Mouse (Mus musculus): Measurements from ENCODE around the gene Alg12. TPM values are rescaled to one million over a fixed set of nuclear protein-coding genes. Genes with fewer than 3 reads are reported as not detected.

Alg12 gene
- polyA plus RNA-seq, 1 experiment, result 6.8 TPM

GRCm38 (mm10) chr15:88832536-88832935 lies 13.4 kb upstream of the Alg12 start:
- no peak overlapping the region for H3K4me3 ChIP-seq (replicated peaks)
- H3K27me3 ChIP-seq (replicated peaks), result peaks cover 69% of the 10 kb centered on the region
- H3K4me1 ChIP-seq, result peaks cover 22% of the 10 kb centered on the region
- TF ChIP-seq GATA1 (IDR thresholded peaks at IDR 0.05; ENCODE audit: borderline replicate concordance, low read length) (no peak), FLI1 (IDR thresholded peaks at IDR 0.05; ENCODE audit: low read length) (no peak)
- H3K9me3 ChIP-seq, result no peaks in the 10 kb centered on the region
- H3K36me3 ChIP-seq (replicated peaks; ENCODE audit: low read length), result peaks cover 6% of the 10 kb centered on the region

DNA sequence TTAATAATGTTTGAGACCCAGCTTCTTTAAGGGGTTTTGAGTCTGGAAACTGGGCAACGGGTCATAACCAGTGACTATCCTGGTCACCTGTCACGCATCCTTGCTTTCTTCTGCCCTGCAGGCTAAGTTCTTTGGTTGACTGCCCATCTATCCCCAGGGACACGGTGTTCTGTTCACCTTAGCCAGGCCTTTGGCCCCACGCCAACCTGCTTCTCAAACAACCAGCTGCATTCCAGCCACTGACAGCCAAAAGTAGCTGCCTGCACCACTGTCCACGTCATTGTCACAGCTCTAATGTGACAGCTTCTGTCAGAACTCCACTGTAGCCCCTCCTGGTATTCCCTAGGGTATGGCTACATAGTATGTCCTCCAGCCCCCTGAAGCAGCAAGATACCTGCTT lies 12.4 kb upstream of the Alg12 start:
- H3K4me3 ChIP-seq (replicated peaks), result no peak overlapping the region
- H3K36me3 ChIP-seq (replicated peaks; ENCODE audit: low read length), result peaks cover 16% of the 10 kb centered on the region
- H3K27me3 ChIP-seq (replicated peaks), result peaks cover 60% of the 10 kb centered on the region
- H3K9me3 ChIP-seq, result no peaks in the 10 kb centered on the region
- H3K4me1 ChIP-seq, result peaks cover 16% of the 10 kb centered on the region
- TF ChIP-seq GATA1 (IDR thresholded peaks at IDR 0.05; ENCODE audit: borderline replicate concordance, low read length), result no peak
- no peak for TF ChIP-seq FLI1 (IDR thresholded peaks at IDR 0.05; ENCODE audit: low read length)

- Histone ChIP-seq H3K4me3 (replicated peaks) (no peak overlapping the region), H3K27me3 (replicated peaks) (peaks cover 54% of the 10 kb centered on the region), H3K36me3 (replicated peaks; ENCODE audit: low read length) (peaks cover 24% of the 10 kb centered on the region), H3K4me1 (peaks cover 16% of the 10 kb centered on the region), H3K9me3 (no peaks in the 10 kb centered on the region)
- TF ChIP-seq FLI1 (IDR thresholded peaks at IDR 0.05; ENCODE audit: low read length) (no peak), GATA1 (IDR thresholded peaks at IDR 0.05; ENCODE audit: borderline replicate concordance, low read length) (no peak)
Observed at GRCm38 (mm10) chr15:88830696-88831095, 11.6 kb upstream of the Alg12 start.

DNA sequence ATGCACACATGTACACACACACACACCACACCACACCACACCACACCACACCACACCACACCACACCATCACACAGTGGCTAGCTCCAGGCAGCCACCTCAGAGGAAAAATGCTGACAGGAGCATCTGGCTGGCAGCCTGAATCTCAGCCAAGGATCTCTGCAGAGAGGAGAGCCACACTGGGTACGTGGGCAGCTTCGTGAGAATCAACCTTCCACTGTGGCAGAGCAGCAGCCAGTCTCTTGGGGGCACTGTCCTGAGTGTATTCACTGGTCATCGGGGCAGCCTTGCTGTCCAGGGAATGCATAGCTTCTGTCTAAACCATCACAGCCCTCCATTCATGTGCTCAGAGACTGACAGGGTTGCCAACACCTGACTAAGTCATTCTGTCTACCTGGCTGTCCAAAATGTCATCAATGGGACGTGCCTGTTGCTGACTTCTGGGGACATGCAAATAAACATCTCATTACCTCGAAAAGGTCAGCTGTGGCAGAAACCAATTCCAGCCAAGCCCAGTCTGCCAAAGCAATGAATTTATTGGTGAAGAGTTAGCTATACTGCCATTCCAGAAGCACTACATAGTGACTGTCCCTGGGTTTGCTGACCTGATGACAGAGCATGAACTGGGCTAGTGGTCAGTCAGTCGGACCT lies 10.8 kb upstream of the Alg12 start:
- Histone ChIP-seq H3K27me3 (replicated peaks) (peaks cover 49% of the 10 kb centered on the region), H3K36me3 (replicated peaks; ENCODE audit: low read length) (peaks cover 32% of the 10 kb centered on the region)
- TF ChIP-seq GATA1 (IDR thresholded peaks at IDR 0.05; ENCODE audit: borderline replicate concordance, low read length), result no peak
- no peak for TF ChIP-seq FLI1 (IDR thresholded peaks at IDR 0.05; ENCODE audit: low read length)

GRCm38 (mm10) chr15:88828800-88829705 lies 9.9 kb upstream of the Alg12 start:
- TF ChIP-seq FLI1 (IDR thresholded peaks at IDR 0.05; ENCODE audit: low read length) (no peak), GATA1 (IDR thresholded peaks at IDR 0.05; ENCODE audit: borderline replicate concordance, low read length) (no peak)
- H3K36me3 ChIP-seq (replicated peaks; ENCODE audit: low read length), result peaks cover 40% of the 10 kb centered on the region
- no peaks in the 10 kb centered on the region for H3K9me3 ChIP-seq
- H3K27me3 ChIP-seq (replicated peaks), result peaks cover 42% of the 10 kb centered on the region
- peak overlapping the region; percentile 40 for H3K4me3 ChIP-seq (replicated peaks)
- peaks cover 16% of the 10 kb centered on the region for H3K4me1 ChIP-seq

More for the DNA sequence above, 10.8 kb upstream of the Alg12 start:
- Histone ChIP-seq H3K4me1 (peaks cover 16% of the 10 kb centered on the region), H3K4me3 (replicated peaks) (no peak overlapping the region), H3K9me3 (no peaks in the 10 kb centered on the region)

- no peak for TF ChIP-seq GATA1 (IDR thresholded peaks at IDR 0.05; ENCODE audit: borderline replicate concordance, low read length)
- TF ChIP-seq FLI1 (IDR thresholded peaks at IDR 0.05; ENCODE audit: low read length), result no peak
- no peaks in the 10 kb centered on the region for H3K9me3 ChIP-seq
- H3K27me3 ChIP-seq (replicated peaks), result peaks cover 37% of the 10 kb centered on the region
- peak overlapping the region; percentile 40 for H3K4me3 ChIP-seq (replicated peaks)
- peaks cover 49% of the 10 kb centered on the region for H3K36me3 ChIP-seq (replicated peaks; ENCODE audit: low read length)
- H3K4me1 ChIP-seq, result peaks cover 16% of the 10 kb centered on the region
Observed at GRCm38 (mm10) chr15:88827991-88828799, 9.1 kb upstream of the Alg12 start.

GRCm38 (mm10) chr15:88827466-88827865 lies 8.3 kb upstream of the Alg12 start:
- no peaks in the 10 kb centered on the region for H3K9me3 ChIP-seq
- H3K27me3 ChIP-seq (replicated peaks), result peaks cover 31% of the 10 kb centered on the region
- peaks cover 19% of the 10 kb centered on the region for H3K4me1 ChIP-seq
- peaks cover 56% of the 10 kb centered on the region for H3K36me3 ChIP-seq (replicated peaks; ENCODE audit: low read length)
- H3K4me3 ChIP-seq (replicated peaks), result no peak overlapping the region
- TF ChIP-seq GATA1 (IDR thresholded peaks at IDR 0.05; ENCODE audit: borderline replicate concordance, low read length) (no peak), FLI1 (IDR thresholded peaks at IDR 0.05; ENCODE audit: low read length) (no peak)

DNA sequence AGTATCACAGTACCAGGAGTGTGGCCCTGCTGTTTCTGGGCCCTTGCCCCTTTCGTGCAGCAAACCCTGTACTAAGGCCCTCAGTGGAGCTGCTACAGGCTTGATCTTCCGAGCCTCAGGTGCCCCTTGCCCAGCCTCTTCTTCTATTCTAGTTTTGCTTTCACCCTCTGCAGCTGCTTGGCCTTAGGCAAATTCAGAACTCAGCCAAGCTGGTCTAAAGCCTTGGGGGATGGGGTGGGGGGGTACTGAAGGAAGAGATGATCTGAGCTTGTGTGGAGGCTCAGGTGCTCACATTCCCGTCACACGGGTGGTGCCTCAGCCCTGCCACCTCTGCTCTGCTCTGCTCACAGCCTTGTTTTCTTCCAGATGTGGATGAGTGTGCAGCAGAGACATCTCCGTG lies 4.3 kb upstream of the Alg12 start:
- Histone ChIP-seq H3K27me3 (replicated peaks) (no peaks in the 10 kb centered on the region), H3K4me1 (peaks cover 40% of the 10 kb centered on the region), H3K36me3 (replicated peaks; ENCODE audit: low read length) (peaks cover 75% of the 10 kb centered on the region), H3K9me3 (no peaks in the 10 kb centered on the region), H3K4me3 (replicated peaks) (no peak overlapping the region)
- no peak for TF ChIP-seq GATA1 (IDR thresholded peaks at IDR 0.05; ENCODE audit: borderline replicate concordance, low read length)
- TF ChIP-seq FLI1 (IDR thresholded peaks at IDR 0.05; ENCODE audit: low read length), result no peak

DNA sequence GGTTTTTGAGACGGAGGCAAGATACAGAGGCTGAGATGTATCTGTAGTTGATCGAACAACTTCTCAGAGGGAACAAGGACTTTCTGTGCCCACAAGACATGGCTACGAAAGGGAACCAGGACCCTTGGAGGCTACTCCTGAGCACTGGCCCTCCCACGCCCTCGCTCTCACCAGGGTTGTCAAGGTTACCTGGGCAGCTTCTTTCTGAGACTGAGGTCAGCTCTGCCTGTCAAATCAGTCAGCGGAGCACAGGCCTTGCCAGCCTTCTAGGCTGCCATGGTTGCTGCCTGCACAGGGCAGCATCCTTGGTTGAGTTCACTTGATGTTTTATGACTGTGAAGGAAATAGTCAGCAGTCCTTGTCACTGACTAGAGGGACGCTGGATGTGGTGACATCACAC lies 3.4 kb upstream of the Alg12 start:
- Histone ChIP-seq H3K27me3 (replicated peaks) (no peaks in the 10 kb centered on the region), H3K9me3 (no peaks in the 10 kb centered on the region), H3K36me3 (replicated peaks; ENCODE audit: low read length) (peaks cover 72% of the 10 kb centered on the region), H3K4me1 (peaks cover 43% of the 10 kb centered on the region), H3K4me3 (replicated peaks) (no peak overlapping the region)
- TF ChIP-seq GATA1 (IDR thresholded peaks at IDR 0.05; ENCODE audit: borderline replicate concordance, low read length), result no peak
- no peak for TF ChIP-seq FLI1 (IDR thresholded peaks at IDR 0.05; ENCODE audit: low read length)
